Mouse (Mus musculus) stomach, postnatal 0 days (tissue): ENCODE data around the gene Rcan3.

ENCODE experiments used
- CTCF ChIP-seq: IDR thresholded peaks from 2 replicates; pipeline ENCODE4 v1.5.1; 2016; ENCODE audit warnings: antibody characterized with exemption, low read depth, mild to moderate bottlenecking, moderate library complexity
- EP300 ChIP-seq: optimal IDR thresholded peaks from 2 replicates; pipeline ENCODE3; 2016; ENCODE audit warnings: antibody characterized with exemption

DNA sequence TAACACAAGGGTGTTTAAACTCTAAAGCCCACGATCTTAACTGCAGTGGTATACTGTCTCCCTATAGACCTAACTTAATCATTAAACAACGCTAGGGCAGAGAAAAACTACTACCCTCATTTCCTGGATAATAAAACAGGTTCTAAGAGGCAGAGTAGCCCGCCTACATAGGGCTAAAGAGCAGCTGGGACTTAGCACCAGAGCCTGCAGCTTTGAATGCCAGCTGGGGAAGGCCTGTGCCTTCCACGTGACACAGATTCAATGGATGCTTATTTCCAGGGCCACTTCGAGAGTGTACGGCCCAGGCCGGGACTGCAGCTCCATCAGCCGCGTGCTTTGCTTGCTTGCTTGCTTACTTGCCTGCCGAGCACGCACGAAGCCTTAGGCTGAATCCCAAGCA, 19.9 kb upstream of the Rcan3 start:
- TF ChIP-seq CTCF (no peak), EP300 (no peak)
